Mouse (Mus musculus) lung, postnatal 14 days (tissue): ENCODE measurements around the gene Tspan13.

Source experiments
- DNase-seq: peaks from one replicate; pipeline ENCODE4 v3.0.0; 2021

The Tspan13 gene

GRCm38 (mm10) chr12:35975898-35976297 is 66.4 kb downstream of the Tspan13 start:
- DNase-seq, result no peak

GRCm38 (mm10) chr12:35966768-35967141 is 75.5 kb downstream of the Tspan13 start:
- no peak for DNase-seq

GRCm38 (mm10) chr12:35966098-35966767 is 76.1 kb downstream of the Tspan13 start:
- no peak for DNase-seq
